Mouse (Mus musculus) MEL (cell line): ENCODE results near the gene Oscar. TPM values are rescaled to one million over a fixed set of nuclear protein-coding genes. Genes with fewer than 3 reads are reported as not detected.
A peak's percentile ranks its signal among the peaks of the same experiment; 100 is the strongest.

Source experiments
- DNase-seq: peaks from one replicate; pipeline ENCODE4 v3.0.0; 2011; ENCODE audit warnings: low read depth, low spot score
- H3K27ac ChIP-seq: 2 replicates; pipeline ENCODE4 v1.5.1; 2012; ENCODE audit warnings: low read depth, mild to moderate bottlenecking, control low read depth, low read length, moderate library complexity; ENCODE audit not compliant: control insufficient read depth
- H3K27me3 ChIP-seq, 2 experiments: fragments of 150-350 bp in 1 of 2; sonication (generic) in 1 of 2; 2 replicates each; pipeline ENCODE4 v1.6.1; 2012; ENCODE audit warnings: low read length in 2 of 2, mild to moderate bottlenecking in 2 of 2, improper control_type of control experiment in 1 of 2, moderate library complexity in 1 of 2; ENCODE audit not compliant: insufficient read depth in 2 of 2, control insufficient read depth in 1 of 2
- H3K36me3 ChIP-seq, 2 experiments: 2 replicates each; pipeline ENCODE4 v1.6.1; 2012 to 2014; ENCODE audit warnings: low read length in 2 of 2, improper control_type of control experiment in 1 of 2, inconsistent platforms in 1 of 2, mild to moderate bottlenecking in 1 of 2; ENCODE audit not compliant: insufficient read depth in 2 of 2, control insufficient read depth in 1 of 2
- H3K4me1 ChIP-seq, 2 experiments: fragments of 150-350 bp in 1 of 2; sonication (generic) in 1 of 2; 2 replicates each; pipeline ENCODE4 v1.6.1; 2012; ENCODE audit warnings: low read length in 2 of 2, improper control_type of control experiment in 1 of 2, mild to moderate bottlenecking in 1 of 2; ENCODE audit not compliant: insufficient read depth in 2 of 2, control insufficient read depth in 1 of 2
- H3K4me3 ChIP-seq, 2 experiments: fragments of 150-350 bp in 1 of 2; sonication (generic) in 1 of 2; 2 replicates each; pipeline ENCODE4 v1.5.1; 2012; ENCODE audit warnings: low read depth in 2 of 2, low read length in 2 of 2, mild to moderate bottlenecking in 2 of 2, moderate library complexity in 2 of 2, control low read depth in 1 of 2, improper control_type of control experiment in 1 of 2; ENCODE audit not compliant: control insufficient read depth in 1 of 2, insufficient read depth in 1 of 2
- H3K79me2 ChIP-seq: 2 replicates; pipeline ENCODE4 v1.6.1; 2012; ENCODE audit warnings: mild to moderate bottlenecking, low read length, moderate library complexity; ENCODE audit not compliant: control insufficient read depth, poor library complexity, insufficient read depth
- H3K9ac ChIP-seq: 2 replicates; pipeline ENCODE4 v1.6.1; 2012; ENCODE audit warnings: low read depth, mild to moderate bottlenecking, control low read depth, low read length, moderate library complexity; ENCODE audit not compliant: control insufficient read depth, poor library complexity, severe bottlenecking
- H3K9me3 ChIP-seq: fragments of 150-350 bp; sonication (generic); replicated peaks from 2 replicates; pipeline ENCODE4 v1.6.1; 2012; ENCODE audit warnings: mild to moderate bottlenecking, low read length, improper control_type of control experiment, moderate library complexity; ENCODE audit not compliant: insufficient read depth
- BHLHE40 ChIP-seq: IDR thresholded peaks from 2 replicates; pipeline ENCODE4 v1.6.1; 2012; ENCODE audit warnings: low read depth, mild to moderate bottlenecking, inconsistent platforms, low read length, improper control_type of control experiment, borderline replicate concordance
- CHD2 ChIP-seq: IDR thresholded peaks from 2 replicates; pipeline ENCODE4 v1.6.1; 2011; ENCODE audit warnings: low read length, improper control_type of control experiment
- CTCF ChIP-seq, 3 experiments: IDR thresholded peaks in 2 of 3; conservative IDR thresholded peaks in 1 of 3; 2 replicates each; pipeline ENCODE4 v1.5.1; 2011 to 2012; ENCODE audit warnings: low read length in 3 of 3, low read depth in 2 of 3, mild to moderate bottlenecking in 2 of 3, improper control_type of control experiment in 1 of 3, inconsistent platforms in 1 of 3, mixed read lengths in 1 of 3, moderate library complexity in 1 of 3; ENCODE audit not compliant: control insufficient read depth in 1 of 3, insufficient read depth in 1 of 3, poor library complexity in 1 of 3, severe bottlenecking in 1 of 3
- ETS1 ChIP-seq: IDR thresholded peaks from 2 replicates; pipeline ENCODE4 v1.6.1; 2012; ENCODE audit warnings: low read depth, mild to moderate bottlenecking, inconsistent platforms, low read length, improper control_type of control experiment, moderate library complexity
- KAT2A ChIP-seq: conservative IDR thresholded peaks from 2 replicates; pipeline ENCODE4 v1.6.1; 2012; ENCODE audit warnings: low read depth, low read length, improper control_type of control experiment, inconsistent platforms
- MAZ ChIP-seq: IDR thresholded peaks from 2 replicates; pipeline ENCODE4 v1.6.1; 2012; ENCODE audit warnings: low read depth, mild to moderate bottlenecking, inconsistent platforms, low read length, improper control_type of control experiment
- MEF2A ChIP-seq: IDR thresholded peaks from 2 replicates; pipeline ENCODE4 v1.6.1; 2014; ENCODE audit warnings: low read depth, mild to moderate bottlenecking, inconsistent platforms, low read length, improper control_type of control experiment; ENCODE audit not compliant: poor library complexity, insufficient replicate concordance, severe bottlenecking; ENCODE audit errors: extremely low read depth
- MXI1 ChIP-seq: IDR thresholded peaks from 2 replicates; pipeline ENCODE4 v1.6.1; 2011; ENCODE audit warnings: mild to moderate bottlenecking, low read depth, low read length, improper control_type of control experiment
- NELFE ChIP-seq: IDR thresholded peaks from 2 replicates; pipeline ENCODE4 v1.6.1; 2011; ENCODE audit warnings: low read depth, low read length, improper control_type of control experiment
- POLR2AphosphoS5 ChIP-seq: IDR thresholded peaks from 2 replicates; pipeline ENCODE4 v1.6.1; 2012; ENCODE audit warnings: low read depth, borderline replicate concordance, mild to moderate bottlenecking, inconsistent platforms, low read length, moderate library complexity, mixed read lengths
- RCOR1 ChIP-seq: IDR thresholded peaks from 2 replicates; pipeline ENCODE4 v1.6.1; 2012; ENCODE audit warnings: low read depth, mild to moderate bottlenecking, inconsistent platforms, low read length, improper control_type of control experiment
- USF1 ChIP-seq: IDR thresholded peaks from 2 replicates; pipeline ENCODE4 v1.6.1; 2014; ENCODE audit warnings: low read depth, mild to moderate bottlenecking, inconsistent platforms, low read length, improper control_type of control experiment, moderate library complexity
- USF2 ChIP-seq, 2 experiments: IDR thresholded peaks; 2 replicates each; pipeline ENCODE4 v1.6.1; 2011 to 2012; ENCODE audit warnings: improper control_type of control experiment in 2 of 2, low read length in 2 of 2, borderline replicate concordance in 1 of 2, inconsistent platforms in 1 of 2, low read depth in 1 of 2, mild to moderate bottlenecking in 1 of 2; ENCODE audit not compliant: insufficient read depth in 1 of 2
- ZKSCAN1 ChIP-seq: IDR thresholded peaks from 2 replicates; pipeline ENCODE4 v1.6.1; 2012; ENCODE audit warnings: low read depth, mild to moderate bottlenecking, inconsistent platforms, low read length, improper control_type of control experiment, moderate library complexity
- ZNF384 ChIP-seq: IDR thresholded peaks from 2 replicates; pipeline ENCODE4 v1.6.1; 2012; ENCODE audit warnings: low read depth, mild to moderate bottlenecking, inconsistent platforms, low read length, improper control_type of control experiment
- polyA plus RNA-seq, 2 experiments: library from polyadenylated mRNA; stranded (reverse) in 1 of 2; unstranded in 1 of 2; fragments of >175 nt in 1 of 2; fragments of >200 nt in 1 of 2; gene quantifications; 2 replicates each; pipeline versions ENCODE4 v1.2.1 to v1.2.4; 2012; ENCODE audit warnings: low replicate concordance in 2 of 2, low read depth in 1 of 2; ENCODE audit not compliant: insufficient read length in 2 of 2, insufficient read depth in 1 of 2, missing spikeins in 1 of 2
- total RNA-seq: library from RNA; depleted of rRNA; stranded (reverse); fragments of 300-350 nt; gene quantifications from 2 replicates; pipeline ENCODE4 v1.2.3, GENCODE M21; 2012

Gene Oscar
- total and polyA plus RNA-seq, 3 experiments: not detected

DNA sequence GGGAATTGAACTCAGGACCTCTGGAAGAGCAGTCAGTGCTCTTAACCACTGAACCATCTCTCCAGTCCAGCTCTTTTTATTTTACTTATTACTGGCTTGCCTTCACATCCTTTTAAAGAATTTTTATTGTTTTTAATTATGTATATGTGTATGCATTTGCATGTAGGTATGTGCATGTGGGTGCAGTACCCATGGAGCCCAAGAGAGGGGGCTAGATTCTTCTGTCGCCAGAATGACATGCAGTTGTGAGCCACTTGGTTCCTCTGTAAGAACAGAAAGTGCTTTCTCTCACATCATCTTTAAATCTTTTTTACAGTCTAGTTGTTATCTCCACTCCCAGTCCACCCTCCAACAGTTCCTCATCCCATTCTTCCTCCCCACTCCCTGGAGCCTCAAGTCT is 24.4 kb downstream of the Oscar start:
- Histone ChIP-seq H3K27me3 (no peaks in the 10 kb centered on the region), H3K79me2 (no peaks in the 10 kb centered on the region), H3K9me3 (no peaks in the 10 kb centered on the region), H3K4me1 (peaks cover 0 to 5% of the 10 kb centered on the region in 2 experiments; a peak in 3 of 4 replicates), H3K9ac (no peak overlapping the region), H3K4me3 (no peak overlapping the region), H3K36me3 (peaks cover 0 to 2% of the 10 kb centered on the region in 2 experiments; a peak in 1 of 4 replicates), H3K27ac (no peak overlapping the region)
- peak; percentile 52 for DNase-seq
- TF ChIP-seq BHLHE40 (no peak), NELFE (no peak), USF1 (no peak), ETS1 (no peak), CTCF (IDR thresholded peaks at IDR 0.05 in 2 of 3, conservative IDR thresholded peaks at IDR 0.05 in 1 of 3; ENCODE audit: control insufficient read depth in 1 of 3, insufficient read depth in 1 of 3, low read depth in 2 of 3, low read length in 3 of 3, poor library complexity in 1 of 3, severe bottlenecking in 1 of 3) (peak; percentile 14 to 43 (median 34); a peak in 5 of 6 replicates), USF2 (IDR thresholded peaks at IDR 0.05; ENCODE audit: borderline replicate concordance in 1 of 2, insufficient read depth in 1 of 2, low read depth in 1 of 2, low read length in 2 of 2) (no peak), MEF2A (no peak)

DNA sequence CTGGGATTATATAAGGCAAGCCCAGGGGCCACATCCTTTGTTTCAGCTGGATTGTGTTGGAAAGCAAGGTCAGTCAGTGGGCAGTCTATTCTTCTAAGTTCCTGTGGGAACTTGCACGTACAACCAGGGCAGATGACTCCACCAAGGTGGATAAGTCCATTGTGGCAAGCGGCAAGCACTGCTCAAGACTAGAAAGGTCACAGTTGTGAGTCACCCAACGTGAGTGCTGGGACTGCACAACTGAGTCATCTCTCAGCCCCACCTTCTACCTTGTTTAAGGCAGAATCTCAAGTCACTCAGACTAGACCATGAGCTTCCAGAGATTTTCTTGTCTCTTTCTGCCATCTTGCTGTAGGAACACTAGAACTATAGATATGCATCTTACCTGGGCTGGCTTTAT is 25.4 kb downstream of the Oscar start:
- no peak for DNase-seq
- TF ChIP-seq MAZ (no peak), USF2 (IDR thresholded peaks at IDR 0.05; ENCODE audit: borderline replicate concordance in 1 of 2, insufficient read depth in 1 of 2, low read depth in 1 of 2, low read length in 2 of 2) (no peak), ZNF384 (no peak), KAT2A (no peak), POLR2AphosphoS5 (no peak), CHD2 (no peak)

GRCm38 (mm10) chr7:3587292-3587691 is 28.7 kb downstream of the Oscar start:
- H3K36me3 ChIP-seq: peaks cover 0 to 4% of the 10 kb centered on the region in 2 experiments; a peak in 2 of 4 replicates
- H3K9me3 ChIP-seq: no peaks in the 10 kb centered on the region
- no peak overlapping the region for H3K9ac ChIP-seq
- peaks cover 2 to 3% of the 10 kb centered on the region in 2 experiments; a peak in 2 of 4 replicates for H3K4me1 ChIP-seq
- no peak for DNase-seq
- H3K27ac ChIP-seq: no peak overlapping the region
- no peaks in the 10 kb centered on the region for H3K27me3 ChIP-seq
- H3K4me3 ChIP-seq: no peak overlapping the region
- no peak for TF ChIP-seq RCOR1
- TF ChIP-seq ZKSCAN1: no peak
- TF ChIP-seq MXI1: no peak
- TF ChIP-seq BHLHE40: no peak
- TF ChIP-seq MEF2A: no peak
- no peaks in the 10 kb centered on the region for H3K79me2 ChIP-seq

More for the DNA sequence above, 25.4 kb downstream of the Oscar start:
- H3K27me3 ChIP-seq: no peaks in the 10 kb centered on the region
- no peak overlapping the region for H3K9ac ChIP-seq
- no peak overlapping the region for H3K4me3 ChIP-seq
- no peaks in the 10 kb centered on the region for H3K9me3 ChIP-seq
- peaks cover 0 to 2% of the 10 kb centered on the region in 2 experiments; a peak in 2 of 4 replicates for H3K36me3 ChIP-seq
- no peaks in the 10 kb centered on the region for H3K79me2 ChIP-seq
- H3K4me1 ChIP-seq: peaks cover under 1 to 5% of the 10 kb centered on the region in 2 experiments; a peak in 3 of 4 replicates
- no peak overlapping the region for H3K27ac ChIP-seq
